In the genomic region with DNA sequence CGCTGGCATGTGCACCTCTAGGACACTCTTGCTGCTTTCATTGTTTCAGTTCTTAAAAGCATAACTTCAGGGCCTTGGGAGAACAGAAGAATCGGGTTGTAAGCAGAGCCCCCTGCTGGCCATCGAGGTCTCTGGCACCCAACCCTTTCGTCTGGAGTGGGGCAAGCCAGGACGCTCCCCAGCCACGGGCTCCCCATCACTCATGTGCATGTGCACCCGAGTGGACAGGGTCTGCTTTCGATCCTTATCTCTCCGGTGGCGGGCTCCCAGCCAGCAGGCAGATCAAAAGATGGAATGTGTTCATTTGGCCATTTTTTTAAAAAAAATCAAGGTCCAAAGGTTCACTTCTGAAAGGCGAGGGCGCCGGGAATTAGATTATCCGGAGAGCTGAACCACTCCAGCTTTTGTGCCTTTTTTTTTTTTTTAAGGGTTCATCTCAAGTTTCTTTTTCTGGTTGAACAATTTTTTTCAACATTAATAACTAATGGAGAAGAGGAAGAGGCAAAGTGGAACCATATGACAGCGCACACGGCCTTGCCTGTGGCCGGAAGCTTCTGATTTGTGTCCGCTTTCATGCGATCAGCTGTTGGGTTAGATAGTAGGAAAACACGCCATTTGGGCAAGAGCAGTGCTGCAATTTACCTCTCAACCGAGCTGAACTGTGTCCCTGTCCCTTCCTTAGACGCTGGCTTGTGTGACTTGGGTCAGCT, we compare ENCODE assay signal across 8 mouse cellular contexts. TPM values are rescaled to one million over a fixed set of nuclear protein-coding genes. Genes with fewer than 3 reads are reported as not detected.
DNase-seq lines count a peak whose midpoint lies in the region; ATAC-seq and TF ChIP-seq lines count a peak whose summit lies in the region.

No protein-coding gene starts in this region.

- H3K9me3 ChIP-seq in embryonic facial prominence, embryonic 10.5 days = no peaks in the 10 kb centered on the region
- H3K9me3 ChIP-seq in limb, embryonic 12.5 days = no peaks in the 10 kb centered on the region
- H3K9me3 ChIP-seq in midbrain, postnatal 0 days (ENCODE audit: low read length) = no peaks in the 10 kb centered on the region

- H3K4me3 ChIP-seq in embryonic facial prominence, embryonic 10.5 days = peak overlapping the region; percentile 37; the same call in 1 of the 2 replicates
- H3K4me3 ChIP-seq in kidney, adult 2 months (ENCODE audit: insufficient read depth, low read depth, low read length) = no peak overlapping the region
- H3K4me3 ChIP-seq in limb, embryonic 12.5 days (replicated peaks) = no peak overlapping the region
- H3K4me3 ChIP-seq in midbrain, postnatal 0 days (ENCODE audit: low read depth, low read length) = no peak overlapping the region

- H3K27ac ChIP-seq in embryonic facial prominence, embryonic 10.5 days (replicated peaks) = peak overlapping the region; percentile 92
- peak overlapping the region; percentile 74 for H3K27ac ChIP-seq in kidney, adult 2 months (ENCODE audit: insufficient read depth, low read depth, low read length)
- peak overlapping the region; percentile 92 for H3K27ac ChIP-seq in limb, embryonic 12.5 days
- peak overlapping the region; percentile 38; the same call in 1 of the 2 replicates for H3K27ac ChIP-seq in midbrain, postnatal 0 days (ENCODE audit: low read depth, low read length)

- peaks cover 48% of the 10 kb centered on the region for H3K36me3 ChIP-seq in embryonic facial prominence, embryonic 10.5 days (replicated peaks)
- H3K36me3 ChIP-seq in kidney, adult 2 months (ENCODE audit: control insufficient read depth, insufficient read depth, low read length) = no peaks in the 10 kb centered on the region
- H3K36me3 ChIP-seq in limb, embryonic 12.5 days = peaks cover 12% of the 10 kb centered on the region
- peaks cover 7% of the 10 kb centered on the region; the same call in 1 of the 2 replicates for H3K36me3 ChIP-seq in midbrain, postnatal 0 days (ENCODE audit: insufficient read depth, low read length)

- peak overlapping the region; percentile 47; the same call in 1 of the 2 replicates for H3K9ac ChIP-seq in limb, embryonic 12.5 days (replicated peaks)
- no peak overlapping the region for H3K9ac ChIP-seq in midbrain, postnatal 0 days (replicated peaks; ENCODE audit: low read length, poor library complexity, severe bottlenecking)

- peak overlapping the region; percentile 31 for H3K4me2 ChIP-seq in limb, embryonic 12.5 days
- no peak overlapping the region for H3K4me2 ChIP-seq in midbrain, postnatal 0 days (ENCODE audit: low read depth, low read length, poor library complexity, severe bottlenecking)

- no peak for TF ChIP-seq POLR2A in kidney, adult 2 months (IDR thresholded peaks at IDR 0.05; ENCODE audit: low read depth, low read length)

- 26% methylated on average over 22 of the region's 22 CpGs for WGBS in embryonic facial prominence, embryonic 10.5 days
- 23% methylated on average over 22 of the region's 22 CpGs for WGBS in kidney, adult 2 months
- 31% methylated on average over 22 of the region's 22 CpGs for WGBS in limb, embryonic 12.5 days
- 50% methylated on average over 22 of the region's 22 CpGs for WGBS in midbrain, postnatal 0 days

- peak; percentile 75 for TF ChIP-seq CTCF in kidney, adult 2 months (conservative IDR thresholded peaks at IDR 0.05; ENCODE audit: insufficient read depth, insufficient read length, low read depth, low read length)
- TF ChIP-seq CTCF in midbrain, postnatal 0 days (IDR thresholded peaks at IDR 0.05) = peak; percentile 79

- peaks cover 95% of the 10 kb centered on the region for H3K4me1 ChIP-seq in embryonic facial prominence, embryonic 10.5 days
- H3K4me1 ChIP-seq in kidney, adult 2 months (ENCODE audit: control insufficient read depth, insufficient read depth, low read length) = peaks cover 48% of the 10 kb centered on the region
- peaks cover 85% of the 10 kb centered on the region for H3K4me1 ChIP-seq in limb, embryonic 12.5 days (replicated peaks)
- peaks cover 3% of the 10 kb centered on the region; the same call in 1 of the 2 replicates for H3K4me1 ChIP-seq in midbrain, postnatal 0 days (ENCODE audit: insufficient read depth, low read length)

- DNase-seq in 3T3-L1 (ENCODE audit: low read depth, low spot score) = peak; percentile 83
- DNase-seq in adrenal gland, postnatal 10 days = peak; percentile 92
- peak; percentile 92 for DNase-seq in embryonic facial prominence, embryonic 10.5 days (ENCODE audit: low spot score)
- DNase-seq in heart, adult 18-20 months = peak; percentile 84 to 92
- DNase-seq in kidney, adult 2 months = peak; percentile 87
- peak; percentile 68 for DNase-seq in midbrain, postnatal 0 days (ENCODE audit: low spot score)
- peak; percentile 44 to 64 for DNase-seq in spleen, postnatal 14 days (ENCODE audit: low spot score in 2 of 2)

- no peaks in the 10 kb centered on the region for H3K27me3 ChIP-seq in embryonic facial prominence, embryonic 10.5 days (replicated peaks; ENCODE audit: low read depth, poor library complexity, severe bottlenecking)
- H3K27me3 ChIP-seq in kidney, adult 2 months (replicated peaks; ENCODE audit: control insufficient read depth, insufficient read depth, low read length) = no peaks in the 10 kb centered on the region
- no peaks in the 10 kb centered on the region for H3K27me3 ChIP-seq in limb, embryonic 12.5 days
- no peaks in the 10 kb centered on the region for H3K27me3 ChIP-seq in midbrain, postnatal 0 days (ENCODE audit: insufficient read depth, low read length)

- ATAC-seq in limb, embryonic 12.5 days (ENCODE audit: insufficient number of reproducible peaks, insufficient read depth, low FRiP score, low TSS enrichment, low read depth) = peak; percentile 58; the same call in 1 of the 2 replicates
- ATAC-seq in midbrain, postnatal 0 days (ENCODE audit: low FRiP score) = no peak

RNA-seq across cellular contexts. Expression of a gene that starts 58.3 kb away (rescaled TPM):
- total RNA-seq in adrenal gland, postnatal 10 days (2021) = 1 to 10 TPM; 8.0 to 8.7 TPM
- polyA plus RNA-seq in embryonic facial prominence, embryonic 10.5 days (2016; fragmentation: Nextera tagmentation; extraction: Ambion mirVana) = 17.5 and 17.7 TPM in 2 replicates
- total RNA-seq in heart, adult 18-20 months (2021) = 1 to 10 TPM; 5.0 to 5.8 TPM
- polyA plus RNA-seq in kidney, adult 2 months (2012; rRNA removed) = 63.3 and 71.7 TPM in 2 replicates
- polyA plus RNA-seq in limb, embryonic 12.5 days (2016; fragmentation: Nextera tagmentation; extraction: Ambion mirVana) = 15.3 and 16.1 TPM in 2 replicates
- 19.3 and 26.5 TPM in 2 replicates for total RNA-seq in midbrain, postnatal 0 days (2014; rRNA removed)
- polyA plus RNA-seq in midbrain, postnatal 0 days (2015; fragmentation: Nextera tagmentation; extraction: Ambion mirVana) = 10.9 and 15.2 TPM in 2 replicates

RNA-seq across cellular contexts. Expression of a gene that starts 58.3 kb away (rescaled TPM):
- total RNA-seq in adrenal gland, postnatal 10 days (2021) = 10 to 100 TPM; 65.6 to 67.0 TPM
- 141 and 158 TPM in 2 replicates for polyA plus RNA-seq in embryonic facial prominence, embryonic 10.5 days (2016; fragmentation: Nextera tagmentation; extraction: Ambion mirVana)
- 10 to 100 TPM; 55.9 to 57.5 TPM for total RNA-seq in heart, adult 18-20 months (2021)
- polyA plus RNA-seq in kidney, adult 2 months (2012; rRNA removed) = 245 and 280 TPM in 2 replicates
- polyA plus RNA-seq in limb, embryonic 12.5 days (2016; fragmentation: Nextera tagmentation; extraction: Ambion mirVana) = 146 and 150 TPM in 2 replicates
- total RNA-seq in midbrain, postnatal 0 days (2014; rRNA removed) = 45.0 and 65.4 TPM in 2 replicates
- 64.4 and 65.6 TPM in 2 replicates for polyA plus RNA-seq in midbrain, postnatal 0 days (2015; fragmentation: Nextera tagmentation; extraction: Ambion mirVana)

RNA-seq across cellular contexts. Expression of a gene that starts 59.5 kb away (rescaled TPM):
- 100 to 1,000 TPM; 323 to 342 TPM for total RNA-seq in adrenal gland, postnatal 10 days (2021)
- 388 and 409 TPM in 2 replicates for polyA plus RNA-seq in embryonic facial prominence, embryonic 10.5 days (2016; fragmentation: Nextera tagmentation; extraction: Ambion mirVana)
- 100 to 1,000 TPM; 356 to 380 TPM for total RNA-seq in heart, adult 18-20 months (2021)
- polyA plus RNA-seq in kidney, adult 2 months (2012; rRNA removed) = 102 and 134 TPM in 2 replicates
- polyA plus RNA-seq in limb, embryonic 12.5 days (2016; fragmentation: Nextera tagmentation; extraction: Ambion mirVana) = 386 and 390 TPM in 2 replicates
- total RNA-seq in midbrain, postnatal 0 days (2014; rRNA removed) = 84.0 and 108 TPM in 2 replicates
- 308 and 309 TPM in 2 replicates for polyA plus RNA-seq in midbrain, postnatal 0 days (2015; fragmentation: Nextera tagmentation; extraction: Ambion mirVana)

Comparison
In these comparisons a context has a peak if more than half of its experiments do, and no peak if none do; other contexts are left out.
1. H3K27ac ChIP-seq: peak in every context shown above with its lines; median percentile 92 in embryonic facial prominence, embryonic 10.5 days; 92 in limb, embryonic 12.5 days; 74 in kidney, adult 2 months; 38 in midbrain, postnatal 0 days.